Mouse (Mus musculus): ENCODE results near the gene Tmem213.

DNA sequence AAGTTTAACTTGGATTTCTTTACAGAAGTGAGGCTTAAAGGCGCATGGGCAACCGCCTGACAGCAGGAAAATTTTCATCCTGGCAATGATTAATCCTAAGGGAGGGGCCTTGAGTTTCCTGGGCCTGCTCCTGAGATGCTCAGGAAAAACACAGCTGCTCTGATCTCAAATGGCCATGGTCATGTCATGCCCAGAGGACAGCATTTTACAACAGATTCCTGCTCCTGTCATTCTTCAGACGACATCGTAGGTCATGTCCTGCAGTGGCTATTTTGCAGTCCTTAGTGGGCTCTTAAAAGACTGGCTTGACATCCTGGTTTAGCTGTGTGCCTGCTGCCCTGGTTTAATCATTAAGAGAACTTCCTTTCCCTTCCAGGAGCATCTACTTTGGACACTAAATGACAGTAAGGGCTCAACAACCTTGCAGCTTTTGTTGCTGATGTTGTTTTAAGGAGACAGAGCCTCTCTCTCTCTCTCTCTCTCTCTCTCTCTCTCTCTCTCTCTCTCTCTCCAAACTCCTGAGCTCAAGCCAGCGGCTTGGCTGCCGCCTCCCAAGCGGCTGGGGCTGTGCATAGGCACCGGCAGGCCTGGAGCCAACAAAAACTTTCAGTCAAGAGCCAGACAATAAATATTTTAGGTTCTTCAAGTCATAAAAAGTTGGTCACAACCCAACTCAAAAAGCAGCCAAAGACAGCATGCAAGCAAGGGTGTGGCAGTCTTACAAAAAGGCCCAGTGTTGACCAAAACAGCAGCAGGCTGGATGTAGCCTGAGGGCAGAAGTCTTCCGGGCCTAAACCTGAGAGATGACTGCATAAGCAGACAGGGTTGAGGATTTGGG lies 35.3 kb downstream of the Tmem213 start:
- TF ChIP-seq CTCF (IDR thresholded peaks at IDR 0.05; ENCODE audit: low read depth) (no peak), EP300 (IDR thresholded peaks at IDR 0.05; ENCODE audit: low read depth) (no peak)
